Mouse (Mus musculus) hindbrain, embryonic 13.5 days (tissue): Measurements from ENCODE around the gene Mast4. TPM values are rescaled to one million over a fixed set of nuclear protein-coding genes. Genes with fewer than 3 reads are reported as not detected.
A peak's percentile ranks its signal among the peaks of the same experiment; 100 is the strongest.

Experiments used
- ATAC-seq: fragments of 200-750 bp; cut with Nextera tagmentation; 2 replicates; pipeline ENCODE4 v1.8.0; 2017; ENCODE audit warnings: moderate TSS enrichment; ENCODE audit not compliant: low FRiP score
- H3K27ac ChIP-seq: fragments of 300-500 bp; sonication (generic); 2 replicates; pipeline ENCODE4 v1.5.1; 2015; ENCODE audit warnings: inconsistent platforms, mild to moderate bottlenecking, moderate library complexity
- H3K27me3 ChIP-seq: fragments of 300-500 bp; sonication (generic); 2 replicates; pipeline ENCODE4 v1.6.1; 2015; ENCODE audit warnings: mild to moderate bottlenecking, inconsistent platforms
- H3K36me3 ChIP-seq: fragments of 300-500 bp; sonication (generic); 2 replicates; pipeline ENCODE4 v1.6.1; 2015; ENCODE audit warnings: mild to moderate bottlenecking, inconsistent platforms
- H3K4me1 ChIP-seq: fragments of 300-500 bp; sonication (generic); replicated peaks from 2 replicates; pipeline ENCODE4 v1.6.1; 2015; ENCODE audit warnings: inconsistent platforms
- H3K4me2 ChIP-seq: fragments of 300-500 bp; sonication (generic); 2 replicates; pipeline ENCODE4 v1.6.1; 2015; ENCODE audit warnings: inconsistent platforms, mild to moderate bottlenecking, moderate library complexity
- H3K4me3 ChIP-seq: fragments of 300-500 bp; sonication (generic); 2 replicates; pipeline ENCODE4 v1.5.1; 2015; ENCODE audit warnings: mild to moderate bottlenecking, inconsistent platforms
- H3K9ac ChIP-seq: fragments of 300-500 bp; sonication (generic); 2 replicates; pipeline ENCODE4 v1.6.1; 2015; ENCODE audit warnings: mild to moderate bottlenecking, inconsistent platforms
- H3K9me3 ChIP-seq: fragments of 300-500 bp; sonication (generic); 2 replicates; pipeline ENCODE4 v1.6.1; 2016; ENCODE audit warnings: inconsistent platforms
- WGBS: fragments of 180-500 bp; shearing (Covaris S2); methylation state at CpG from one replicate; pipeline ENCODE4 v1.1.7; 2015; 5-methylcytosine and 5-hydroxymethylcytosine counted together
- polyA plus RNA-seq: library from polyadenylated mRNA; unstranded; fragments of >200 nt; fragmentation: Nextera tagmentation; extraction: Ambion mirVana; gene quantifications from 2 replicates; pipeline ENCODE4 v1.2.1, GENCODE M21; 2015

Mast4 gene
- polyA plus RNA-seq, 1 experiment from 2014 or later, result 29.7 TPM

GRCm38 (mm10) chr13:102862981-102863380 lies 471.3 kb downstream of the Mast4 start:
- no peaks in the 10 kb centered on the region for H3K27me3 ChIP-seq
- H3K4me2 ChIP-seq, result no peak overlapping the region
- H3K4me3 ChIP-seq, result no peak overlapping the region
- H3K36me3 ChIP-seq, result no peaks in the 10 kb centered on the region
- peaks cover 13% of the 10 kb centered on the region for H3K4me1 ChIP-seq
- no peaks in the 10 kb centered on the region for H3K9me3 ChIP-seq
- no peak overlapping the region for H3K9ac ChIP-seq
- WGBS, result 63% methylated on average over 2 of the region's 2 CpGs
- no peak for ATAC-seq
- no peak overlapping the region for H3K27ac ChIP-seq

DNA sequence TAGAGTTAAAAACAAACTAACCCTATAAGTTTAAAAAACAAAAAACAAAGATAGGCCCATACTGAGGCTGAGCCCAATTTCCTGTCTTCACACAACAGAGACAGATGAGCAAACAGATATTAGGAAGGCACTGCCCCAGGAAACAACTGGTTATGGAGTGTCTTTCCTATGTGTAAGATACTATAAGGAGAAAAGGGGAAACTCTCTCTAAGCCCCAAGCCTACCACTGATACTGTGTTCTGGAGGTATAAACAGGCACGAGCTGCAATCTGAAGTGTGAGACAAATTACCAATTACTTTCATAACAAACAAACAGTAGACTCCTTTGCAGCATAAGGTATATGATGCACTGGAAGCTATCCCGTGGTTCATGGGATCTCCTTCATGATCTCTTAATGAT lies 471.9 kb downstream of the Mast4 start:
- H3K27me3 ChIP-seq, result no peaks in the 10 kb centered on the region
- H3K4me2 ChIP-seq, result no peak overlapping the region
- no peaks in the 10 kb centered on the region for H3K36me3 ChIP-seq
- H3K9ac ChIP-seq, result no peak overlapping the region
- H3K4me1 ChIP-seq, result peaks cover 13% of the 10 kb centered on the region
- H3K4me3 ChIP-seq, result no peak overlapping the region
- no peak for ATAC-seq
- 87% methylated on average over 2 of the region's 2 CpGs for WGBS
- no peak overlapping the region for H3K27ac ChIP-seq
- H3K9me3 ChIP-seq, result no peaks in the 10 kb centered on the region

DNA sequence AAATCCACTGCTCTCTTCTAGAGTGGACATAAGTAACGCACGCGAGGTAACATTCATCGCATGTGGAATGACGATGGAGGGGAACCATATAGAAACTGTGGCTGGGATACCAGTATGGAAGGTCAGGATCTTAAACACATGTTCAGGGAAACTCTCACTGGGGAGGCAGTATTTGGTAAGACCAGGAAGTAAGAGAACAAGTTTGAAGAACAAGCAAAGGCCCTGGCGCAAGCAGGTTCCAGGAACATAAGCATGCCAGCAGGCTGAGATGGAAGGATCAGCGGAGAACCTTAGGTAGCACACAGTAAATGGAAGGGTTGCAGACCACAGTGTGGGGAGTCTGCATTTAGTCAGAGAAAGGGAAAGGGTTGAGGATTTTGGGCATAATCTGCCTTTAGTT lies 473.6 kb downstream of the Mast4 start:
- Histone ChIP-seq H3K36me3 (no peaks in the 10 kb centered on the region), H3K9ac (no peak overlapping the region), H3K4me2 (no peak overlapping the region), H3K27ac (no peak overlapping the region), H3K4me1 (peaks cover 2% of the 10 kb centered on the region), H3K27me3 (no peaks in the 10 kb centered on the region), H3K4me3 (no peak overlapping the region), H3K9me3 (no peaks in the 10 kb centered on the region)
- no peak for ATAC-seq
- 94% methylated on average over 7 of the region's 7 CpGs for WGBS

- H3K36me3 ChIP-seq, result no peaks in the 10 kb centered on the region
- H3K27me3 ChIP-seq, result no peaks in the 10 kb centered on the region
- no peak overlapping the region for H3K9ac ChIP-seq
- no peak overlapping the region; the same call in 1 of the 2 replicates for H3K27ac ChIP-seq
- no peaks in the 10 kb centered on the region for H3K4me1 ChIP-seq
- whole genome bisulfite sequencing, result 80% methylated on average over 3 of the region's 3 CpGs
- ATAC-seq, result no peak
- no peak overlapping the region for H3K4me3 ChIP-seq
- no peaks in the 10 kb centered on the region for H3K9me3 ChIP-seq
- H3K4me2 ChIP-seq, result no peak overlapping the region
These were observed 474.2 kb downstream of the Mast4 start for GRCm38 (mm10) chr13:102860135-102860534.

DNA sequence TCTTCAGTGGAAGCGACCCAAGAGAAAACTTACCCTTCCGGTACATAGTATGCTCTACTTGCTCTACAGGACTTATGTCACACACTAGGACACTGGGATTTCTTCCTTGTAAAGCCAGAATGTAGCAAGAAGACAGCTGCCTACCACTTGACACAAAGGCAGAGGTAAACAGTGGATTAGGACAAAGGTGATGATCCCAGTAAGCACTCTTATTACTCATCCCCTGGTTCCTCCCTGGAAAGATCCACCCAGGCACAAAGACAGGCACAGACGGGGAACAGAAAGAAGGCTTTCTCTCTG lies 476.8 kb downstream of the Mast4 start:
- Histone ChIP-seq H3K4me2 (no peak overlapping the region), H3K9me3 (no peaks in the 10 kb centered on the region), H3K36me3 (no peaks in the 10 kb centered on the region), H3K27me3 (no peaks in the 10 kb centered on the region), H3K27ac (no peak overlapping the region), H3K9ac (no peak overlapping the region), H3K4me1 (peaks cover 3% of the 10 kb centered on the region; the same call in 1 of the 2 replicates), H3K4me3 (no peak overlapping the region)
- 84% methylated on average over 3 of the region's 3 CpGs for WGBS
- no peak for ATAC-seq

DNA sequence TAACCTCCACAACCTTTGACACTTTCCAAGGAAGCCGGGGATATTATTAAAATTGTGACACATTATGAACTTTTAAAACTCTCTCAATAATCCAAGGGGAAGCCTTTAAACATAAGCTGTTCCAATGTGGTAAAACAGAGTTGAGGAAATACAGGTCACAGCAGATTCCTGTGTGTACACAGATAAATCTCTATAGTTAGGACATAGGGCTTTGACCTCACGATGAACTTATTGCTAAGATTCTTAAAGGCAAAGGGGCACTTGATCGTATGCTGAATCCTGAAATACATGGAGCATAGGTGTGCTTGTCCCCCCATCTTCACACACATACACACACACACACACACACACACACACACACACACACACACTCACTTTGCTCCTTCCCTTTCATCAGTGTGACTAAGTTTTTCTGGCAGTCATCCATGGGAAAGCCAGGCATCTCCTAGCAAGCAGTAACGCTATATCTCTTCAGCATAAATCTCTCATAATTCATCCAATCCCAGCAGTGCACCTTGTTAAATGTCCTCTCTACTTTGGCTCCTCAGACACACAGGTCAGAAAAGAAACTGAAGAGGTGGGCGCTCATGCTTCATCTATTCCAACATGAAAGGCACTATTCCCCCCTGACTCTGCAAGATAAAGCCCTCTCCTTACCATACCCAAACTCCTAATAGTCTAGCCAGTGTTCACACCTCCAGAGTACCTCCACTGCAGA lies 477.3 kb downstream of the Mast4 start:
- Histone ChIP-seq H3K27ac (no peak overlapping the region), H3K4me3 (no peak overlapping the region), H3K9ac (no peak overlapping the region), H3K36me3 (no peaks in the 10 kb centered on the region), H3K27me3 (no peaks in the 10 kb centered on the region), H3K4me1 (peaks cover 3% of the 10 kb centered on the region; the same call in 1 of the 2 replicates), H3K4me2 (no peak overlapping the region), H3K9me3 (no peaks in the 10 kb centered on the region)
- 90% methylated on average over 5 of the region's 5 CpGs for WGBS
- ATAC-seq, result no peak

GRCm38 (mm10) chr13:102852865-102853264 lies 481.4 kb downstream of the Mast4 start:
- H3K4me2 ChIP-seq, result no peak overlapping the region
- H3K27ac ChIP-seq, result no peak overlapping the region
- 92% methylated on average over 5 of the region's 5 CpGs for WGBS
- H3K4me1 ChIP-seq, result peaks cover 3% of the 10 kb centered on the region; the same call in 1 of the 2 replicates
- no peaks in the 10 kb centered on the region for H3K27me3 ChIP-seq
- H3K9ac ChIP-seq, result no peak overlapping the region
- H3K36me3 ChIP-seq, result no peaks in the 10 kb centered on the region
- no peak overlapping the region for H3K4me3 ChIP-seq
- ATAC-seq, result 0 out of 2 replicates have a peak, but pooled peaks have one; percentile 21
- H3K9me3 ChIP-seq, result no peaks in the 10 kb centered on the region

GRCm38 (mm10) chr13:102851253-102851652 lies 483.0 kb downstream of the Mast4 start:
- H3K4me1 ChIP-seq, result peaks cover 3% of the 10 kb centered on the region; the same call in 1 of the 2 replicates
- no peak overlapping the region for H3K9ac ChIP-seq
- no peak overlapping the region for H3K4me3 ChIP-seq
- H3K27me3 ChIP-seq, result no peaks in the 10 kb centered on the region
- H3K36me3 ChIP-seq, result no peaks in the 10 kb centered on the region
- no peaks in the 10 kb centered on the region for H3K9me3 ChIP-seq
- ATAC-seq, result no peak
- WGBS, result 88% methylated on average over 1 of the region's 1 CpGs
- no peak overlapping the region for H3K4me2 ChIP-seq
- H3K27ac ChIP-seq, result no peak overlapping the region

GRCm38 (mm10) chr13:102850594-102850993 lies 483.7 kb downstream of the Mast4 start:
- 73% methylated on average over 2 of the region's 2 CpGs for WGBS
- H3K36me3 ChIP-seq, result no peaks in the 10 kb centered on the region

GRCm38 (mm10) chr13:102849068-102849467 lies 485.2 kb downstream of the Mast4 start:
- Histone ChIP-seq H3K36me3 (no peaks in the 10 kb centered on the region), H3K4me1 (0 out of 2 replicates have a peak, but pooled peaks cover 3% of the 10 kb centered on the region), H3K27me3 (no peaks in the 10 kb centered on the region), H3K4me2 (no peak overlapping the region), H3K4me3 (no peak overlapping the region), H3K9me3 (no peaks in the 10 kb centered on the region), H3K9ac (no peak overlapping the region), H3K27ac (no peak overlapping the region)
- WGBS, result 81% methylated on average over 3 of the region's 3 CpGs
- no peak for ATAC-seq

More at GRCm38 (mm10) chr13:102850594-102850993, 483.7 kb downstream of the Mast4 start:
- no peaks in the 10 kb centered on the region for H3K9me3 ChIP-seq
- no peak overlapping the region for H3K4me2 ChIP-seq
- no peak overlapping the region for H3K9ac ChIP-seq
- H3K4me1 ChIP-seq, result peaks cover 3% of the 10 kb centered on the region; the same call in 1 of the 2 replicates
- no peak overlapping the region for H3K27ac ChIP-seq
- ATAC-seq, result no peak
- H3K4me3 ChIP-seq, result no peak overlapping the region
- H3K27me3 ChIP-seq, result no peaks in the 10 kb centered on the region

GRCm38 (mm10) chr13:102846473-102846872 lies 487.8 kb downstream of the Mast4 start:
- Histone ChIP-seq H3K9ac (no peak overlapping the region), H3K4me2 (no peak overlapping the region), H3K27ac (no peak overlapping the region), H3K4me3 (no peak overlapping the region), H3K9me3 (no peaks in the 10 kb centered on the region), H3K4me1 (peaks cover 6% of the 10 kb centered on the region), H3K36me3 (no peaks in the 10 kb centered on the region), H3K27me3 (no peaks in the 10 kb centered on the region)
- WGBS, result 81% methylated on average over 4 of the region's 4 CpGs
- ATAC-seq, result no peak

GRCm38 (mm10) chr13:102842715-102843114 lies 491.6 kb downstream of the Mast4 start:
- H3K9ac ChIP-seq, result no peak overlapping the region
- no peak for ATAC-seq
- no peaks in the 10 kb centered on the region for H3K9me3 ChIP-seq
- WGBS, result 49% methylated on average over 2 of the region's 2 CpGs
- H3K36me3 ChIP-seq, result no peaks in the 10 kb centered on the region
- H3K4me1 ChIP-seq, result peaks cover 6% of the 10 kb centered on the region
- H3K4me3 ChIP-seq, result no peak overlapping the region
- no peaks in the 10 kb centered on the region for H3K27me3 ChIP-seq
- H3K4me2 ChIP-seq, result no peak overlapping the region
- no peak overlapping the region for H3K27ac ChIP-seq

DNA sequence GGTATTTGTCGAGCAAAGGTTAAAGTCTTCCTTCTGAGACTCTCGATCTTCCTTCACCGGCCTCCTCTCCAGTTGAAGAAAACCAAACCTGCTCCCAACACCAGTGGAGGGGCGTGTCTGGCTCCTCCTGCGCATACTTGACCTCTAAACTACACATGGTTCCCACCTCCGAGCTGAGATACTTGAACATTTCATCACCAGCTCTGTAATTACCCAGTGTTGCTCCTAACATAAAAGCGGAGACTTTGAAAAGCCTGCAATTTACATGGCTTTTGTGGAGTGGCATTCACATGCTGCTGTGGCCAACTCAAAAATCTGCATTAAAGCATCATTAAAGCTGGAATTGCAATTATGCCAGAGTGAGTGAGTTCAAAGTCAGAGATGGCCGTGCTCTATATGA lies 492.1 kb downstream of the Mast4 start:
- 68% methylated on average over 8 of the region's 8 CpGs for WGBS
- Histone ChIP-seq H3K4me1 (peaks cover 6% of the 10 kb centered on the region), H3K4me2 (no peak overlapping the region), H3K4me3 (no peak overlapping the region), H3K27ac (no peak overlapping the region), H3K27me3 (no peaks in the 10 kb centered on the region), H3K36me3 (no peaks in the 10 kb centered on the region), H3K9ac (no peak overlapping the region), H3K9me3 (no peaks in the 10 kb centered on the region)
- ATAC-seq, result no peak
